Mouse (Mus musculus) subcutaneous adipose tissue, adult 2 months (tissue): Measurements from ENCODE around the gene Frmd3. TPM values are rescaled to one million over a fixed set of nuclear protein-coding genes. Genes with fewer than 3 reads are reported as not detected.

Experiments used
- polyA plus RNA-seq: library from polyadenylated mRNA; depleted of rRNA; stranded (reverse); fragments of >200 nt; gene quantifications from 2 replicates; pipeline ENCODE4 v1.2.3, GENCODE M21; 2012; ENCODE audit warnings: low replicate concordance; rRNA removed

Frmd3 gene
- 0.13 and 0.66 TPM in 2 replicates for polyA plus RNA-seq

GRCm38 (mm10) chr4:74013211-74014047 is at the start of gene Frmd3:
Gene Frmd3 (plus strand): TSS chr4:74013442.

GRCm38 (mm10) chr4:74242176-74242575 is 228.9 kb downstream of the Frmd3 start, which contains the start of gene Kdm4c:
Gene Kdm4c (plus strand): TSS chr4:74242497.

Other genes starting within 250 kb of the Frmd3 start
- 3.6 TPM in 1 of 2 replicates, not detected in the other for gene Rasef, start 222.4 kb upstream of the Frmd3 start, polyA plus RNA-seq
- gene Gm11758, start 137.2 kb upstream of the Frmd3 start, polyA plus RNA-seq: not detected in 2 replicates
- not detected in 2 replicates for gene Gm11757, start 122.3 kb upstream of the Frmd3 start, polyA plus RNA-seq
- not detected in 2 replicates for gene Gm13871, start 107.5 kb upstream of the Frmd3 start, polyA plus RNA-seq
- not detected in 2 replicates for gene Gm11756, start 92.7 kb upstream of the Frmd3 start, polyA plus RNA-seq
- not detected in 2 replicates for gene 2310002L09Rik, start 62.6 kb upstream of the Frmd3 start, polyA plus RNA-seq
- gene Kdm4c, start 229.1 kb downstream of the Frmd3 start, polyA plus RNA-seq: 2.8 and 4.4 TPM in 2 replicates